Mouse (Mus musculus) c-Kit-positive CD71-positive TER-119-positive erythroid progenitor cells, embryonic 14.5 days (primary cell): ENCODE data around the gene Rnase13.

ENCODE experiments used
- DNase-seq: peaks from one replicate; pipeline ENCODE4 v3.0.0-alpha.2; 2013; ENCODE audit warnings: low spot score

Gene Rnase13

DNA sequence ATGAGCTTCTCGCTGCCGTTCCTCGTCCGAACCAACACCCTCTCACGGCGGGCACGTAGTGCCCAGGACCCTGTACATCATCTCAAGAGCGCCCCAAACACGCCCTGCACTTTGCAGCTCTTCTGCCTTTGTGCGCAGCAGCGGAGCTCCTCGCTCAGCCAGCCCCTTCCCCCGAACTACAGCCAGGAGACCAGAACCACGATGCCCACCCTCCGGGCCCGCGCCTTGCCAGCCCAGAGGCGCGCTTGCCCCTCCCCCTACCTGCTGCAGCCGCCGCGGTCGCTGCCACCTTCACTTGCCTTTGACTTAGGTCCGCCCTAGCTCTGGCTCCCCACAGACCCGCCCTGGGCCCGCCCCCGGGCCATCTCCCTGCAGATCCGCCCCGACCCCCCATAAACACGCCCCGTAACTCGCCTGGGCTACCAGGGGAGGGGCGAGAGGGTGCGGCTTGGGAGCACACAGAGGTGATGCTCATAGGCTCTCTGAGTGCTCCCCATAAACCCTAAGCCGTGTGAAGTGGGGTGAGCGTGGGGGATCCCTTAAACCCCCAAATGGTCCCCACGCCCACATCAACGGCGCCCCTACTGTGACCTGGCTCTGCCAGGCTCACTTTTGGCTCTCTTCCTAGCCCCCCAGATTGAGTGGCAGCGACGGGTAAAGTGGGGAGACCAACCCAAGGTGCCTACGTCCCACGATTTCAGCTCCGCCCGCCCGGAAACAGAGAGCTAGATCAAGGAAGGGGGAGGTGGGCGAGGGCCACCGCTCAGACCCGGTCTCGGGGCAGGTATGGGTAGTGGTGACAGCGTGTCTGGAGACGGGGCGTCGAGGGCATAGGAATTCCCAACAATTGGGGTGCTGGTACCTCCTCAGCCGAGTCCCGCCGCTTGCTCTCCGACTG lies 9.3 kb downstream of the Rnase13 start:
- no peak for DNase-seq

DNA sequence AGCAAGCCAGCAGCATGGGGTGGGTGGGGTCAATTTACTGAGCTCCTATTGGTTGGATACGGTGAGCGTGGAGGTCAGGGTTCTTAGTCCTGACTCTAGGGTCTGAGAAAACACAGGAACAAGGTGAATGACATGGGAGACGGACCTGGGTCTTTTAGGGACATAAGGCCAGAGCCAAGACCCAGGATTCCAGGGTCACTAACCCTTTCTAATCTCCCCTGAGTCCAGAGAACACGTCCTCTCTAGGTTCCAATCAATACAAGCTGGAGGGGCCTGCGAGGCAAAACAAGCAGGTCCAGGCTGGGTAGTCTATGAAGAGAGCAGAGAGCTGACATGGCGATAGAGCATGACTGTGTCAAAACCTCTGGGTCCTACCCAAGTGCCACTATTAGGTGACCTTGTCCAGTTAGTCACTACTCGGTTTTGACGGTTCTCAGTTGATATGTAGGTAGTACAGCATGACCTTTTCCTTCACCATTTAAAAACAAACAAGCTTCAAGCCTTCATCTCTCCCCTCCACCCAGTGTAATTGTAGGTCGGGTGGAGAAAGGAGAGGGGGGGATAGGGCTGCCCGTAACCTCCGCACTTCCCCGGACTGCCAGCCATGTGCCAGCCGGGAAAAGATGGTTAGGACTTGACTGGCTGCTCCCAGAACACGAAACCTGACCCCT lies 10.0 kb downstream of the Rnase13 start:
- DNase-seq: no peak

DNA sequence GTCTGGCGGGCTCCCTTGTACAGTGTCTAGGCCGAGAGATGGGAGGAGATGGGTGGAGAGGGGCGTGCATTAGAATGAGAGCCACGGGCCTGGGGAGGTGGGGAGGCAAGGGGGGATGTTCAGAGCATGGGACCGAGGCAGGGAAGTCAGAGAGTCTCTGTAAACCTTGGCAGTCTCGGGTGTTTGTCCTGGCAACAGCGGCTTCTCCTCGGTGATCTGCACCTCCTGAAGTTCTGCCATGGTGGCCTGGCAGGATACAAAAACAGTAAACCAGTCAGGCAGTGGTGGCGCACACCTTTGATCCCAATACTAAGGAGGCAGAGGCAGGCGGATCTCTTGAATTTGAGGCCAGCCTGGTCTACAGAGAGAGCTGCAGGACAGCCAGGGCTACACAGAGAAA lies 11.3 kb downstream of the Rnase13 start:
- no peak for DNase-seq

DNA sequence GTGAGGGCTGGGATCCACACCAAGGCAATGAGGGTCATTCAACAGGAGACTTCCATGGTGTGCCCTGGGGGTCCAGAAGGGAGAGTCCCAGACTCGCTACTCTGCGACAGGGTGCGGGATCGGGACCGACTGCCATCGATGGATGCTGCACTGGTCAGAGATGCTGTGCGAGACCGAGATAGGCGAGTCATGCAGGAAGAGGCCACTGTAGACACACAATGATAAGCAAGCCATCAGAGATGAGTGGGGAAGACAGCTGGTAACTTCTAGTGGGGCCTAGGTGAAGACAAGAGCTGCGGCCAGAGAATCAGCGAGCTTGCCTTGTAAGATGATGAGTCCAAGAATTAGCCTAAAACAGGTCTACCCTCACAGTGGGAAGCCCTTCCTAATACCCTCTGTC lies 16.5 kb downstream of the Rnase13 start:
- no peak for DNase-seq

DNA sequence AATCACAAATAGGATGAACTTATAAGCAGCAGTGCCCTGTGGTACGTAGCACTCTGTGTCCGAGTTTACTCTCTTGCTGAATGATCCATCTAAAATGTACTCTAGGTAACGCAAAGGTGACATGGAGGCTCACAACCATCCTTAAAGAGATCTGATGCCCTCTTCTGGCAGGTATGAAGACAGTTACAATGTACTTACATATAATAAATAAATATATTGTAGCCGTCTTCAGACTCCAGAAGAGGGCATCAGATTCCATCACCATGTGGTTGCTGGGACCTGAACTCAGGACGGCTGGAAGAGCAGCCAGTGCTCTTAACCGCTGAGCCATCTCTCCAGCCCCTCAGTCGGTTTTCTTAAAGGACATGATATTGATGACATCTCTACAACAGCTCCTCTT lies 17.9 kb downstream of the Rnase13 start:
- no peak for DNase-seq

DNA sequence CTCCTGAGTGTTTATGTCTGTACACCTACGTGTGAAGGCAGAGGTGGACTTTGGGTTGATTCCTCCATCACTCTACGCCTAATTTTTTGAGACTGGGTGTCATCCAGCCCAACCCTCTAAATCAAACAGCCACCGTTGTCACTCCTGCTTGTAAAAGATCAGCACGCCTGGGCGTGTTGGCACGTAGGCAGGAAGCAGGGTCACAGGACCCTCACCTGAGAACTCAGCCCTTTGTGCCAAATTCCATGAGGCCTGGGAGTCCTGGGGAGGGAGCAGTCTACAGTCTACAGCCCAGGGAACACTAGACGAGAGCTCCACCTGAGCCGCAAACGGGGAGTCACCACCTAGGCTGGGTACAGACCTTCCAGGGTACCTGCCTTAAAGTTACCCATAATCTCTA lies 18.8 kb downstream of the Rnase13 start:
- no peak for DNase-seq

DNA sequence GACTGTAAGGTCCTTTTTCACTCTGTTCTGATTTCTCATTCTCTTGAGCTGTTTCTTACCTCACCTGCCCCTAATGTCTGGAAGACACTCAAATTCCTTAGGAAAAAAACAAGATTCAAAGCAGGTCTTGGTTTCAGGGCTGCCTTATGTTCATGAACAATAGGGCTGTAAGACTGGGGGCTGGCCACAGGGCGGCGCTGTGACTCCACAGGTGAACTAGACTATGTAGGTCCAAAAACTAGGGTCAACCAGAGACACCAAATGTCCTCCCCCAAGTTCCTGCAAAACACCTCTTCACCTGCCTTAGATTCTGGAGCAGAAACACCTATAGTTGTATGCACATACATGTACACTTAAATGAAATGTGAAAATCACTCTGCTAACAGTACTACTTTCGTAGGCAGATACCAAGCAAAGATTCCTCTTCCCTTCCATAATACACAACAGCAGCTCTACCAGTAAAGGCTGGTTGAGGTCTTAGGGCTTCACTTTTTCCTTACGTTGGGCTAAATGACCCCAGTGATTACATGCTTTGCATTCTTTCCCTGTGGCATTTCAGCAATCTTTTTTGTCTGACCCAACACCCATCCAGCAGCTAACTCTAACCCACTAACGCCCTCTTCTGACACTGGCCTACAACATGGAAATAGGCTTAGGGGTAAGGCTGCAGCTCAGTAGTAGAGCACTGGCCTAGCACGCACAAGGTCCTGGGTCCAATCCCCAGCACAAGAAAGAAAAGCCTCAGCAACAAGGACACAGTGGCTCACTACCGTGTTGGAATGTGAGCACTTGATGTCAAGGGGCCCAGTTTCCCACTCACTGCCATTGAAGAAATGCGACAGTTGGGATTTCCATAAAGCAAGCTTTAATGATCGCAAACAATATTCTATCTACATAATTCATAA lies 19.5 kb downstream of the Rnase13 start:
- peak; percentile 40 for DNase-seq

DNA sequence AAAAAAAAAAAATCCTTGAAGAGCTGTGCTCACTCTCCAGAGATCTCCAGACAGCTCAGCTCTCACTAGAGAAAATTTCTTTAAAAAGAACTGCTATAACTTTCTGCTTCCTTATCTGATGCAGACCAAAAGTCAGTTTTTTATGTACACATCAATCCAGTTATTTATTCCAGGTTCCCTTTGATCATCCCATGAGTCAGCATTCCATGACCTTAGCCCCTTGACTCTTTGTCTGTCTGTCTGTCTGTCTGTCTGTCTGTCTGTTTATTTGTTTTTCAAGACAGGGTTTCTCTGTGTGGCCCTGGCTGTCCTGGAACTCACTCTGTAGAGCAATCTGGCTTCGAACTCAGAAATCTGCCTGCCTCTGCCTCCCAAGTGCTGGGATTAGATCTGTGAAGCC lies 23.2 kb downstream of the Rnase13 start:
- no peak for DNase-seq

DNA sequence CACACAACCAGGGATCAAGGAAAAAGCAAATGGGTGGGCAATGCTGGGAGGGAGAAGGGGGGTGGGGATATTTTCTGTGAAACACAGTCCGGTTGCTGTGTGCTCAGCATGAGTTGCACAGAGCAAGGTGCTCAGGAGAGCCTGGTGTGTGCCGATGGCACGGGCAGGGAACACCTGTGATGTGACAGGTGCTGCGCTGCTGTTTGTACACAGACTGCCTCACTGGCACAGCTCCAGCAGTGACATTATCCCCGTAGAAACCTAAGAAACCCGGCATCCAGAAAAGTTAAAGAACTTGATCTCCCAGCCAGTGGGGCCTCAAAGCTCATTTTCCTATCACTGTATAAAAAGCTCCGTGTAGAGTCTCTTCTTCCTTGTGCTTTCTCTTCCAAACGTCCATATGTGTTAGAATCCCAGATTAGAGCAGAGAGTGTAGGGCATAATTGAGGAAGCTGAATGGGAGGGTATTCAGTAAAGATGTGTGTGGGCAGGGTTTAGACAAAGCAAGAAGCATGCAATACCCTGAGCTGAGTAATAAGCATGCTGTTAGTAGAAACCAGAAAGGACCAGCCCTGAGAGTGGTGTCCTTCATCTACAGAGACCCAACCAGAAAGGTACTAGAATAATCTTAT lies 25.9 kb downstream of the Rnase13 start:
- DNase-seq: no peak

DNA sequence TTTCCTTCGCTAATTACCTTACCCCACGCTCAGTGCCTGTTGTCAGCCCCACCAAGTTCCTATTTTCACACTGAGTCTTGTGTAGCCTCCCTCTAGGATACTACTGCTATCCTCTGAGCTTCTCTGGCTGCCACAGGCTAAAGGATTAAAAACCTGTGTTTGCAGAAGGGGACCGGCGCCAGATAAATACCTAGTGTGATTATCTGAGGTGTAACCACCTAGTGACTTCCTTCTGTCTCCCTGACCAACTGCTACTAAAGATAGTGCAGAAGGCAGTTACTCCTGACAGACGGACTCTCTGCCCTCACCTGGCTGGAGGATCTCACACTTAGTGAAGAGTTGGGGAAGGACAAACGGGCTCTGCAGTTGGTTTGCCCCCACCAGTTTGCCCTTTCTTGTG lies 26.6 kb downstream of the Rnase13 start:
- no peak for DNase-seq

DNA sequence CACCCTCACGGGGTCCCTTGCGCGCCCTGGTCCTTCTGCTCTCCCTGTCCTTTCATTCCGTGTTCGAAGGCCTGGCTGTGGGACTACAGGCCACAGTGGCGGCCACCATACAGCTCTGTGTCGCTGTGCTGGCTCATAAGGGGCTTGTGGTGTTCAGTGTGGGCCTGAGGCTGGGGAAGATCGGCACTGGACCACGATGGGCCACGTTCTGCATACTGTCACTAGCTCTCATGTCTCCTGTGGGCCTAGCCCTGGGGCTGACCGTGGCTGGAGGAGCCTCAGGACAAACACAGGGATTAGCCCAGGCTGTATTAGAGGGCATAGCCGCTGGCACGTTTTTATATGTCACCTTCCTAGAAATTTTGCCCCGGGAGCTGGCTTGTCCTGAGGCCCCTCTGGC lies 27.5 kb downstream of the Rnase13 start:
- no peak for DNase-seq

DNA sequence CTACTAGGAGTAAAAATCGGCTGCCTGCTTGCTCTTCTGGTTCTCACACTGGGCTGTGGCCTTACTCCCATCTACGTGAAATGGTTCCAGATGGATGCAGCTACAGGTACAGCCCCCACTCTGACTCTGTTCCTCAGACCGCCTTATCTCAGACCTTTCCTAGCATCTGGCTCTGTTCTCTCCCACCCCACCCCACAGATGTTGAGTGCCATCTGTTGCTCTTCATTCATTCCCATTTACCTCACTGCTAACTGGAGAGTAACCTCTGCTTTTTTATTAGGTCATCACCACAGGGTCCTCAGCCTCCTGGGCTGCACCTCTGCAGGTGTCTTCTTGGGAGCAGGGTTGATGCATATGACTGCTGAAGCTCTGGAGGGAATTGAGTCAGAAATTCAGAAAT lies 28.8 kb downstream of the Rnase13 start:
- DNase-seq: no peak

DNA sequence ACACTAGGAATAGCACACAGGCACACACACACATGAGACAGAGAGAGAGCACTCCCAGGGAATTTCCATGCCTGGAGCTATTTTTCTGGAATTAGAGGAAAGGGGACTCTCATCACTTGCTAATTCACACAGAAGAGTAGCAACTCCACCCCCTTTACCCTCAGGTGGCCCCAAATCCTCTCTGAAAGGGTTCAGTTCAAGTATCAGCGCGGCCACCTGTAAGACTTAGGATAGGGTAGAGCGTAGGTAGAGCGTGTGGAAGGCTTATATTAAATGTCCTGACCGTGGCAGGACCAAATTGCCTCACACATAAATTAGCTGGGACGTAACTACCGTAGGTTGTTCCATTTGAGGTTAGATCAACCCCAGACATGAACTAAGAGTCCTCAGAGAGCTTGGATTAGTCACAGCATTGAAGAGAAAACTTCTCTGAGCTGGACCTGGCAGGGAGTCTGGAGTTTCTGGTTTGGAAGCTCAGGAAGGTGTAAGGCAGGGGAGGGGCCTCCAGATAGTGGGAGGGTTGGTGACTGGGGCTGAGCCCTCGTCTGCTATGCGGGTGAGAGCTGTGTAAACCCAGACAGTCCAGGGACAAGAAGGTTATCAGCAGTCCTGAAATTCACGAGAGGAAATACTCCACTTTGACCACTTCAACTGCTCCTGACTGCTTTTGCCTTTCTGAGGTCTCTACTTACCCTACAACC lies 29.3 kb downstream of the Rnase13 start:
- no peak for DNase-seq

DNA sequence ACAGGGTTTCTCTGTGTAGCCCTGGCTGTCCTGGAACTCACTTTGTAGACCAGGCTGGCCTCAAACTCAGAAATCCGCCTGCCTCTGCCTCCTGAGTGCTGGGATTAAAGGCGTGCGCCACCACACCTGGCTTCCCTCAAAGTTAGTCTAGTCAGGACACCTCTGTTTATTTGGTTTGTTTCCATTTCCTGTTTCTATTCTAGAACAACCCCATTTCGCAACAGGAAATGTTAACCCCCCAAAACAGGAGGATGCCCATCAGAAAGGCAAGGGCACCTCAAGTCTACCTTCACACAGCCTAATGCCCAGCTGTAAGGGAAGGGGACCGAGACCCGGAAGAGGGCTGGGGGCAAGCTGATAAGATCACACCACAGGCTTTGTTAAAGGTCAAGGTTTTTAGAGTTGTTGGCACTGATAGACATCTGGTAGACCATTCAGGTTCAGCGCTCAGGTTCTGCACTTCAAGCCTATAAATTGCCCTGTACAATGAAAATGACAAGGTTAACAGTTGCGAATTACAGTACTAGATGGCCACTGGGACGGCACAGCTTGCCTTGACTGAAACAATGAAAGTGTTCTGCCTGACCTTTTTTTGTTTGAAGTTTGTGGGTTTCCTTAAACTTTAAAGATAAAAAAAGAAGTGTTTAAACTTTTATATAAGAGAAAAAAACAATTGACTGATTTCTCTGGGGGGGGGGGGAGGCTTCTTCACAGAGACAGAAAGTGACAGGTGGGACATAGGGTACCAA lies 30.2 kb downstream of the Rnase13 start, which contains the start of gene Slc39a2:
Gene Slc39a2, plus strand, starts transcription at position 699 of the 749 bp plus-strand sequence.
- DNase-seq: no peak

DNA sequence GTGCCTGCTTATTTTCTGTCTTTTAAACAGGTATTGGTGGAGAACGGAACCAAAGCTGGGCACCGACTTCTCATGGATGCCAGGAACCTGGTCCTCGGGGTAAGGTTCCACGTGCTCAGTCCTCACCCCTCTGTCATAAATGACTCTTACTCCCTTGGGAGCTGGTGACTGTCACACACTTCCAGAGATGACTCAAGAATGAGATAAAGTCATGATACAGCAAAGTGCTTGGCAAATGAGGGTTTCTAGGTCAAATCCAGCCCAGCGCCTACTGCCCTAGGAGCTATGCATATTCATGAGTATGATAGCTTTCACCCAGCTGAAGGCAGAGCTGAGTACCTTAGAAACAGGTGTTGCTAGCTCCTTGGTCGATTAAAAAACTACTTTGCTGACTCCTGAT lies 32.7 kb downstream of the Rnase13 start:
- no peak for DNase-seq

DNA sequence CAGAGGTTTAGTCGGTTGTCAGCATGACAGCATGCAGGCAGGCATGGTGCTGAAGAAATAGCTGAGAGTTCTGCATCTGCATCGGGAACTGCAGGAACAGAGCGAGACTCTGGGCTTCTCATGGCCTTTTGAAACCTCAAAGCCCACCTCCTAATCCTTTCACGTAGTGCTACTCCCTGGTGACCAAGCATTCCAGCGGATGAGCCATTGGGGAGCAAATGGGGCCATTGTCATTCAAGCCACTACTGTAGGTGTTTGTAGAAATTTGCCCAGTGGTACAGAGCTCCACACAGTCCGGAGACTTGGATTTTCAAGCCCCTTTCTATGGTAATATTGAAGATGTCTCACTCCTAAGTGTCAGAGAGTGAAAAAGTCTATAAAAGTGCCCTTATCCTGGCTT lies 36.5 kb downstream of the Rnase13 start:
- no peak for DNase-seq

DNA sequence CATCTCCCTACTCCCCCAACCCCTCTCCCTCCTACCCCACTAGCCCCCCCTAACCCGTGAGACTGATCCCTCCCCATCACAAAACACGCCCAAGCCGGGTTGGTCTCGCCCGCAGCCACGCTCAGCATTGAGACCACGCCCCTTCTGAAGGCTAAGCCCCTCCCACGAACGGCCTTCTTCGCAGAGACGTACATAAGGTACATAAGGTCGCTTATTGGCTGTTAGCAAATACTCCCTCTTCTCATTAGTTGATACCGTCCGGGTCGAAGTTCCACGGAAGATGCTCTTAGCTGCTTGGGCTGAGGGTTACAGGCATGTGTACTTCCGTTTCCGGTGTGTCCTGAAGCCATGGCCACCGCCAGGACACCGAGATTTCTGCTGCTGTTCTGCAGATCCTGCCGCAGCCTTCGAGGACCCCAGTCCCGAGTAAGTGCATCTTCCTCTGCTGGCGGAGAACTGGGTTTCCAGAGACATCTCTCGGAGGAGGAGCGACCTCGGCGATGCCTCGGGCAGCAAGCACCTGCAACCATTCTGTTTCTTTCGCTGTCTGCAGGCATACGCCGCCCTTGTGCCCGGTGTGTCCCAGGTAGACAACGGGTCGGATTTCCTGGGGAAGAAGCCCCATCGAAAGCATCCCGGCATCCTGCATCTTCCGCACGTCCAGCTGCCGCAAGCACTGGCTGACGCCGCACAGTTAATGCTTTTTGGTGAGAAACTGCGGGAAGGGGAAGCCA lies 37.8 kb downstream of the Rnase13 start, which contains the start of gene Mettl17:
Gene Mettl17, plus strand, starts transcription at position 245 of the 734 bp plus-strand sequence.
- peak; percentile 88 for DNase-seq

DNA sequence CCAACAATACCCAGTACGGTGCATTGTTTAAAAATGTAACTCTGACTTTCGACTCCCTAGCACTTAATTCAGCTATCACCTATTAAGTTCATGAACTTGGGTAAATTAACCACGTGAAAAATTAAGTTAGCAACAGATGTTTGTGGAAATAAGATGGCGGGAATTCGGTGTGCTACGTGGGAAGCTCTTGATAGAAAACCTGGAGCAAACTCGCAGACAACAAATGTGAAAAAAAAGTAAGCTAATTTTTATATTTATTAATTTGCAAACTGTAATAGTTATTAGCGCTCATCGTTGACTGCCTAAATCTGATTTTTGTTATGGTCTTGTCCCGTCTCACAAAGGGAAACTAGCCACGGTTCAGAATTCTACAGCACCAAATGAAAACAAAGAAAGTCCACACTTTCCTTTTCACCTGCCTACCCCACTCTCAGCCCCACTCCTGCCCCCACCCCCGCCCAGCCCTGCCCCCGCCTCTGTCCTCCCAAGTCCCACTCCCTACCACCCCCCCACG lies 38.5 kb downstream of the Rnase13 start:
- DNase-seq: peak; percentile 19

DNA sequence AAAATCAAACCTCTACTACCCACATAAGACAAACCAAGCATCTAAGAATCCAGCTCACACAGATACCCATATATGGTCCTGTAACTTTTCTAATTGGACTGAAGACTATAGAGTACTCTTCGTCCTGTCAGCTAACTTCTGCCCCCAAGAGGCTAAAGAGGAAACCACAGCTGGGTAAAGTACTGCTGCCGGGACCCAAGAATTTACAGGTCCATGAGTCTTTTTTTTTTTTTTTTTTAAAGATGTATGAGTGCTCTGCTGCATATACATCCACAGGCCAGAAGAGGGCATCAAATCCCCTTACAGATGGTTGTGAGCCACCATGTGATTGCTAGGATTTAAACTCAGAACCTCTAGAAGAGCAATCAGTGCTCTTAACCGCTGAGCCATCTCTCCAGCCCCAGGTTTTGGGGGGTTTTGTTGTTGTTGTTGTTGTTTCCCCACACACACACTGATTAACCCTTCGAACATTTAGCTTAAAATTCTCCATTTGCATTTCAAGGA lies 39.0 kb downstream of the Rnase13 start:
- DNase-seq: peak; percentile 69
